Mouse (Mus musculus) testis, adult 2 months (tissue): ENCODE results near the gene Fap.

Experiments used
- CTCF ChIP-seq: fragments of 200-500 bp; IDR thresholded peaks from 2 replicates; pipeline ENCODE4 v1.5.1; 2012; ENCODE audit warnings: low read depth, mild to moderate bottlenecking, inconsistent platforms, low read length, moderate library complexity; ENCODE audit not compliant: control insufficient read depth, insufficient read depth, insufficient replicate concordance
- POLR2A ChIP-seq: fragments of 200-500 bp; IDR thresholded peaks from 2 replicates; pipeline ENCODE4 v1.6.1; 2012; ENCODE audit warnings: low read depth, mild to moderate bottlenecking, inconsistent platforms, low read length, moderate library complexity; ENCODE audit not compliant: control insufficient read depth

DNA sequence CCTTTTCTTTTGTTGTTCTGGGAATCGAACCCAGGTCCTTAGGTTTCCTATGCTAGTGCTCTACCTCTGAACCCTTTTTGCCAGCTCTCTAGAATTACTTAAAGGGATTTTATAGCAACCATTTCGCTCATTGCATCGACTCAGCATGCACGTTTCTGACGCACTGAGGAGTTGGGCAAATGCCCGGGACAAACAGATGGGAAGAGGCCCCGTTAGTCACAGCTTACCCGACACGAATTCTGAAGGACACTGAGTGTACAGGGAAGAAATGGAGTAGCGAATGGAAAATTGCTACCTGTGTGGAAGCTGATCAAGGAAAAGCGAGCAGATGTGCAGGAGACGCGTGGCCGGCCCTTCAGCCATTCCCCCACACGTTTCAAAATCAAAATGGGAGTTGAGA lies 60.4 kb downstream of the Fap start:
- TF ChIP-seq POLR2A (no peak), CTCF (no peak)
